ENCODE assay signal across 20 mouse cellular contexts in the genomic region with DNA sequence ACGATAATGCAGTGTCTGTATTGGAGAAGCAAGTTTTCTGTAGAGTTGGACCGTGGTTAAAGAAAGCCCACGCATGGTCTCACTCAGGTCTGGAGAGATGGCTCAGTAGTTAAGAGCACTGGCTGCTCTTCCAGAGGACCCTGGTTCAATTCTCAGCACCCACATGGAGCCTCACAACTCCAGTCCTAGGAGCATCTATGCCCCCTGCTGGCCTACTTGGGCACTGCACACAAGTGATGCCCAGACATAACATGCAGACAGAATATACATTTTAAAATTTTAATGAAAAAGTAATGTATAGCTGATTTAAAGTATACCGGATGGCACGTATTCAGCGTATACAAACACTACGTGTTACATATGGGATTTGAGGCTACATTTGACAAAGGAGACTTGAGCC.
DNase-seq lines count a peak whose midpoint lies in the region; ATAC-seq and TF ChIP-seq lines count a peak whose summit lies in the region.
"Had no signal": no experiment of that assay in that cellular context is flagged by ENCODE, and none has a peak within 500 bp of the region (broad histone marks: within the 10 kb centered on the region; RNA-seq: fewer than 3 reads in every experiment).

No protein-coding gene starts in this region.

- in situ Hi-C loops in Patski (cut with MboI; ENCODE audit: low pct_unique_long_range_greater_than_20kb), result loop anchor here (10.0 kb wide), 1 partner anchor 171 kb away; a partner anchor contains a TSS

- peak; percentile 38 for TF ChIP-seq CTCF in forebrain, postnatal 0 days (IDR thresholded peaks at IDR 0.05; ENCODE audit: low read depth)
- peak; percentile 45 for TF ChIP-seq CTCF in liver, embryonic 14.5 days (IDR thresholded peaks at IDR 0.05; ENCODE audit: low read depth)
- TF ChIP-seq CTCF in E14TG2a.4 (conservative IDR thresholded peaks at IDR 0.05; ENCODE audit: low read length), result peak; percentile 30; the same call in 1 of the 2 replicates
- peak; percentile 39 for TF ChIP-seq CTCF in Patski (IDR thresholded peaks at IDR 0.05)

- POLR2A ChIA-PET in Patski (lab: Charles Lee), result interaction anchor here (0.9 kb wide), 1 partner anchor 440 kb away, joined by 3 read pairs; no protein-coding TSS in a partner anchor

- no peak overlapping the region for H3K4me2 ChIP-seq in forebrain, postnatal 0 days (ENCODE audit: low read depth)
- H3K4me2 ChIP-seq in forebrain, embryonic 12.5 days, result no peak overlapping the region
- no peak overlapping the region for H3K4me2 ChIP-seq in liver, embryonic 14.5 days (ENCODE audit: low read depth)
- no peak overlapping the region for H3K4me2 ChIP-seq in liver, embryonic 12.5 days
- no peak overlapping the region for H3K4me2 ChIP-seq in kidney, embryonic 14.5 days (replicated peaks; ENCODE audit: low read depth, low read length)
- H3K4me2 ChIP-seq: embryonic facial prominence, embryonic 12.5 days; kidney, embryonic 15.5 days; neural tube, embryonic 12.5 days had no signal

- CTCF ChIA-PET in Patski (lab: Charles Lee), result interaction anchor here (1.1 kb wide), 1 partner anchor 13 kb away, joined by 4 read pairs; no protein-coding TSS in a partner anchor

- ATAC-seq in forebrain, postnatal 0 days, result no peak
- ATAC-seq in forebrain, embryonic 12.5 days (ENCODE audit: low FRiP score), result no peak
- no peak for ATAC-seq in liver, embryonic 14.5 days (ENCODE audit: insufficient read depth)
- no peak for ATAC-seq in liver, embryonic 12.5 days
- ATAC-seq in Patski, result no peak
- ATAC-seq in kidney, embryonic 14.5 days (ENCODE audit: low FRiP score, low TSS enrichment), result no peak
- ATAC-seq: forebrain, embryonic 14.5 days had no signal

- no peak overlapping the region for H3K27ac ChIP-seq in forebrain, postnatal 0 days (ENCODE audit: low read depth, low read length)
- H3K27ac ChIP-seq in forebrain, embryonic 12.5 days, result no peak overlapping the region
- no peak overlapping the region for H3K27ac ChIP-seq in liver, embryonic 14.5 days
- H3K27ac ChIP-seq in liver, embryonic 12.5 days, result no peak overlapping the region
- H3K27ac ChIP-seq in kidney, embryonic 14.5 days (ENCODE audit: low read depth, low read length), result no peak overlapping the region
- H3K27ac ChIP-seq: embryonic facial prominence, embryonic 12.5 days; heart, embryonic 10.5 days; kidney, embryonic 15.5 days; neural tube, embryonic 12.5 days had no signal

- no peak for TF ChIP-seq EP300 in liver, embryonic 14.5 days (IDR thresholded peaks at IDR 0.05; ENCODE audit: low read depth)

- H3K9me3 ChIP-seq in forebrain, postnatal 0 days (ENCODE audit: low read length), result no peaks in the 10 kb centered on the region
- 0 out of 2 replicates have a peak, but pooled peaks cover 7% of the 10 kb centered on the region for H3K9me3 ChIP-seq in forebrain, embryonic 12.5 days
- no peaks in the 10 kb centered on the region for H3K9me3 ChIP-seq in liver, embryonic 14.5 days (ENCODE audit: control insufficient read depth, low read length)
- 0 out of 2 replicates have a peak, but pooled peaks cover 7% of the 10 kb centered on the region for H3K9me3 ChIP-seq in liver, embryonic 12.5 days (replicated peaks)
- peaks cover 5% of the 10 kb centered on the region for H3K9me3 ChIP-seq in E14TG2a.4 (ENCODE audit: low read length)
- H3K9me3 ChIP-seq in kidney, embryonic 14.5 days (ENCODE audit: control insufficient read depth, low read length), result peaks cover 7% of the 10 kb centered on the region; the same call in 1 of the 2 replicates
- H3K9me3 ChIP-seq: embryonic facial prominence, embryonic 12.5 days; heart, embryonic 10.5 days; kidney, embryonic 15.5 days had no signal

- H3K4me3 ChIP-seq in forebrain, postnatal 0 days (ENCODE audit: low read depth, low read length), result no peak overlapping the region
- no peak overlapping the region for H3K4me3 ChIP-seq in forebrain, embryonic 12.5 days (replicated peaks)
- H3K4me3 ChIP-seq in liver, embryonic 14.5 days (ENCODE audit: insufficient read depth in 1 of 2, low read depth in 2 of 2, low read length in 2 of 2), result no peak overlapping the region
- no peak overlapping the region for H3K4me3 ChIP-seq in liver, embryonic 12.5 days
- no peak overlapping the region for H3K4me3 ChIP-seq in E14TG2a.4 (replicated peaks; ENCODE audit: low read length)
- no peak overlapping the region for H3K4me3 ChIP-seq in kidney, embryonic 14.5 days (ENCODE audit: low read length)
- H3K4me3 ChIP-seq: embryonic facial prominence, embryonic 12.5 days; erythroblast, embryonic 14.5 days; heart, embryonic 10.5 days; kidney, embryonic 15.5 days; neural tube, embryonic 12.5 days had no signal

- H3K4me1 ChIP-seq in forebrain, postnatal 0 days (ENCODE audit: insufficient read depth), result no peaks in the 10 kb centered on the region
- H3K4me1 ChIP-seq in forebrain, embryonic 12.5 days, result no peaks in the 10 kb centered on the region
- H3K4me1 ChIP-seq in liver, embryonic 14.5 days (replicated peaks; ENCODE audit: control insufficient read depth in 2 of 2, insufficient read depth in 2 of 2, low read length in 1 of 2), result peaks cover 0 to 3% of the 10 kb centered on the region in 2 experiments; a peak in 1 of 4 replicates
- peaks cover 8% of the 10 kb centered on the region for H3K4me1 ChIP-seq in liver, embryonic 12.5 days
- H3K4me1 ChIP-seq in E14TG2a.4 (replicated peaks; ENCODE audit: low read depth, low read length), result no peaks in the 10 kb centered on the region
- no peaks in the 10 kb centered on the region for H3K4me1 ChIP-seq in kidney, embryonic 14.5 days (ENCODE audit: control insufficient read depth, insufficient read depth, low read length)
- H3K4me1 ChIP-seq: embryonic facial prominence, embryonic 12.5 days; kidney, embryonic 15.5 days; neural tube, embryonic 12.5 days had no signal

- no peak overlapping the region for H3K9ac ChIP-seq in forebrain, postnatal 0 days
- no peak overlapping the region for H3K9ac ChIP-seq in forebrain, embryonic 12.5 days
- H3K9ac ChIP-seq in liver, embryonic 14.5 days (replicated peaks), result no peak overlapping the region
- no peak overlapping the region for H3K9ac ChIP-seq in liver, embryonic 12.5 days
- H3K9ac ChIP-seq in kidney, embryonic 14.5 days (ENCODE audit: low read depth, low read length), result no peak overlapping the region
- H3K9ac ChIP-seq: embryonic facial prominence, embryonic 12.5 days; kidney, embryonic 15.5 days; neural tube, embryonic 12.5 days had no signal

- H3K27me3 ChIP-seq in forebrain, postnatal 0 days (ENCODE audit: insufficient read depth, low read length), result no peaks in the 10 kb centered on the region
- H3K27me3 ChIP-seq in forebrain, embryonic 12.5 days, result no peaks in the 10 kb centered on the region
- no peaks in the 10 kb centered on the region for H3K27me3 ChIP-seq in liver, embryonic 14.5 days (ENCODE audit: control insufficient read depth, insufficient read depth, low read length)
- no peaks in the 10 kb centered on the region for H3K27me3 ChIP-seq in liver, embryonic 12.5 days (replicated peaks)
- H3K27me3 ChIP-seq in E14TG2a.4 (ENCODE audit: insufficient read depth, low read length) (no peaks in the 10 kb centered on the region), Patski (no peaks in the 10 kb centered on the region)
- H3K27me3 ChIP-seq in kidney, embryonic 14.5 days (ENCODE audit: control insufficient read depth, insufficient read depth, low read length), result no peaks in the 10 kb centered on the region
- H3K27me3 ChIP-seq: embryonic facial prominence, embryonic 12.5 days; kidney, embryonic 15.5 days; neural tube, embryonic 12.5 days had no signal

- WGBS in forebrain, postnatal 0 days, result 98% methylated on average over 7 of the region's 7 CpGs
- 96% methylated on average over 7 of the region's 7 CpGs for whole genome bisulfite sequencing in forebrain, embryonic 12.5 days
- WGBS in liver, embryonic 14.5 days (ENCODE audit: insufficient replicate concordance), result 87% methylated on average over 7 of the region's 7 CpGs
- WGBS in liver, embryonic 12.5 days (ENCODE audit: insufficient replicate concordance), result 90% methylated on average over 7 of the region's 7 CpGs
- WGBS in kidney, embryonic 14.5 days, result 99% methylated on average over 7 of the region's 7 CpGs

- peaks cover 14% of the 10 kb centered on the region; the same call in 1 of the 2 replicates for H3K36me3 ChIP-seq in forebrain, postnatal 0 days (ENCODE audit: insufficient read depth)
- peaks cover 17% of the 10 kb centered on the region; the same call in 1 of the 2 replicates for H3K36me3 ChIP-seq in forebrain, embryonic 12.5 days (replicated peaks)
- H3K36me3 ChIP-seq in liver, embryonic 14.5 days (replicated peaks; ENCODE audit: control insufficient read depth, insufficient read depth, low read depth), result no peaks in the 10 kb centered on the region
- 0 out of 2 replicates have a peak, but pooled peaks cover 3% of the 10 kb centered on the region for H3K36me3 ChIP-seq in liver, embryonic 12.5 days
- no peaks in the 10 kb centered on the region for H3K36me3 ChIP-seq in E14TG2a.4 (ENCODE audit: insufficient read depth, low read length)
- H3K36me3 ChIP-seq in kidney, embryonic 14.5 days (ENCODE audit: control insufficient read depth, insufficient read depth, low read length), result no peaks in the 10 kb centered on the region
- H3K36me3 ChIP-seq: embryonic facial prominence, embryonic 12.5 days; heart, embryonic 10.5 days had no signal

- no peak for DNase-seq in forebrain, postnatal 0 days
- DNase-seq in liver, embryonic 14.5 days (ENCODE audit: low read depth in 3 of 3, low spot score in 3 of 3), result no peak
- DNase-seq in Patski (ENCODE audit: low read depth, low spot score), result no peak
- no peak for DNase-seq in ovary, adult 18-20 months (ENCODE audit: low spot score)
- DNase-seq: cerebellum, postnatal 10 days; gastrocnemius, postnatal 25 days; kidney, postnatal 4 days; lung, adult 2 months; lung, postnatal 36 days; right cerebral cortex, adult 18-20 months had no signal
